ENCODE assay signal across 8 mouse cellular contexts in the genomic region with DNA sequence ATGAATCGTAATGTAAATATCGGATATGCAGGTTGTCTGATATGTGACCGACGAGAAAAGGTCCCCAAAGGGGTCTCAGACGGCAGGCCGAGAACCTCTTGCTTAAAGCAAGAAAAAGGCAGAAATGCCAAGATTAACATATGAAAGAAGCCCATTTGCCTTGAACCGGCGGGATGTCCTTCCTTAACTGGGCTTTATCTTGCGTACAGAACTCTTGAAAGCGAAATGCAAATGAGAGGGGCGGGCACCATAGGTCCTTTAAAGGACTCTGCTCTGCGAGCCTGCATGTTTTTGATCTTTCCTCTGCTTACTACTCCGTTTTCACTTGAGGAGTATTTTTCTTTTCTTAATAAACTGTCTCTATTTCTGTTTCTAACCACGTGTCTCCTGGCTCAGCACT. TPM values are rescaled to one million over a fixed set of nuclear protein-coding genes. Genes with fewer than 3 reads are reported as not detected.
DNase-seq lines count a peak whose midpoint lies in the region; ATAC-seq and TF ChIP-seq lines count a peak whose summit lies in the region.

No protein-coding gene starts in this region.

- intact Hi-C loops in left cerebral cortex, postnatal 10 days (cut with DNase I): no loop called here
- intact Hi-C loops in left cerebral cortex, postnatal 36 days (cut with DNase I): no loop called here

- no peak for DNase-seq in lung, postnatal 0 days (ENCODE audit: low spot score)
- DNase-seq in lung, postnatal 25 days (ENCODE audit: low spot score): no peak
- DNase-seq in forebrain, embryonic 11.5 days (ENCODE audit: low spot score): peak; percentile 61
- no peak for DNase-seq in cerebellum, postnatal 10 days
- DNase-seq in left cerebral cortex, postnatal 10 days (ENCODE audit: extremely low spot score in 1 of 2, low spot score in 2 of 2): no peak
- no peak for DNase-seq in left cerebral cortex, postnatal 36 days (ENCODE audit: low spot score in 2 of 2)

- peaks cover under 1% of the 10 kb centered on the region; the same call in 1 of the 2 replicates for H3K4me1 ChIP-seq in lung, postnatal 0 days (ENCODE audit: insufficient read depth, low read depth, low read length)
- peaks cover 2% of the 10 kb centered on the region; the same call in 1 of the 2 replicates for H3K4me1 ChIP-seq in forebrain, embryonic 11.5 days (replicated peaks; ENCODE audit: control insufficient read depth, insufficient read depth, low read length)
- 0 out of 2 replicates have a peak, but pooled peaks cover 2% of the 10 kb centered on the region for H3K4me1 ChIP-seq in limb, embryonic 15.5 days
- no peaks in the 10 kb centered on the region for H3K4me1 ChIP-seq in stomach, embryonic 15.5 days

- WGBS in lung, postnatal 0 days: 14% methylated on average over 14 of the region's 14 CpGs
- 3% methylated on average over 14 of the region's 14 CpGs for WGBS in forebrain, embryonic 11.5 days
- WGBS in limb, embryonic 15.5 days: 14% methylated on average over 14 of the region's 14 CpGs
- 13% methylated on average over 14 of the region's 14 CpGs for WGBS in stomach, embryonic 15.5 days

- H3K4me2 ChIP-seq in lung, postnatal 0 days (replicated peaks; ENCODE audit: low read depth, low read length): peak overlapping the region; percentile 35
- peak overlapping the region; percentile 31; the same call in 1 of the 2 replicates for H3K4me2 ChIP-seq in forebrain, embryonic 11.5 days (ENCODE audit: low read depth, low read length, severe bottlenecking)
- peak overlapping the region; percentile 30 for H3K4me2 ChIP-seq in limb, embryonic 15.5 days
- peak overlapping the region; percentile 43 for H3K4me2 ChIP-seq in stomach, embryonic 15.5 days

- no peaks in the 10 kb centered on the region for H3K27me3 ChIP-seq in lung, postnatal 0 days (replicated peaks; ENCODE audit: insufficient read depth, low read length)
- no peaks in the 10 kb centered on the region for H3K27me3 ChIP-seq in forebrain, embryonic 11.5 days (ENCODE audit: control insufficient read depth, insufficient read depth, low read length)
- no peaks in the 10 kb centered on the region for H3K27me3 ChIP-seq in limb, embryonic 15.5 days
- H3K27me3 ChIP-seq in stomach, embryonic 15.5 days (replicated peaks): no peaks in the 10 kb centered on the region

- no peaks in the 10 kb centered on the region for H3K9me3 ChIP-seq in lung, postnatal 0 days (ENCODE audit: low read length)
- no peaks in the 10 kb centered on the region for H3K9me3 ChIP-seq in forebrain, embryonic 11.5 days (ENCODE audit: control insufficient read depth, low read length)
- no peaks in the 10 kb centered on the region for H3K9me3 ChIP-seq in limb, embryonic 15.5 days
- no peaks in the 10 kb centered on the region for H3K9me3 ChIP-seq in stomach, embryonic 15.5 days

- peak overlapping the region; percentile 17; the same call in 1 of the 2 replicates for H3K4me3 ChIP-seq in lung, postnatal 0 days (ENCODE audit: low read depth, low read length)
- H3K4me3 ChIP-seq in forebrain, embryonic 11.5 days (ENCODE audit: low read depth, low read length): peak overlapping the region; percentile 16
- peak overlapping the region; percentile 15 for H3K4me3 ChIP-seq in limb, embryonic 15.5 days
- peak overlapping the region; percentile 27; the same call in 1 of the 2 replicates for H3K4me3 ChIP-seq in stomach, embryonic 15.5 days (replicated peaks)

- H3K9ac ChIP-seq in lung, postnatal 0 days (replicated peaks; ENCODE audit: low read depth): no peak overlapping the region
- no peak overlapping the region for H3K9ac ChIP-seq in forebrain, embryonic 11.5 days (ENCODE audit: low read length)
- no peak overlapping the region for H3K9ac ChIP-seq in limb, embryonic 15.5 days
- no peak overlapping the region for H3K9ac ChIP-seq in stomach, embryonic 15.5 days

- no peak for TF ChIP-seq CTCF in lung, postnatal 0 days (IDR thresholded peaks at IDR 0.05)

- H3K36me3 ChIP-seq in lung, postnatal 0 days (ENCODE audit: insufficient read depth, low read length): no peaks in the 10 kb centered on the region
- H3K36me3 ChIP-seq in forebrain, embryonic 11.5 days (ENCODE audit: control insufficient read depth, insufficient read depth, low read length): no peaks in the 10 kb centered on the region
- no peaks in the 10 kb centered on the region for H3K36me3 ChIP-seq in limb, embryonic 15.5 days
- no peaks in the 10 kb centered on the region for H3K36me3 ChIP-seq in stomach, embryonic 15.5 days

- ATAC-seq in lung, postnatal 0 days: no peak
- ATAC-seq in forebrain, embryonic 11.5 days (replicated peaks; ENCODE audit: low FRiP score): peak; percentile 55; the same call in 1 of the 2 replicates
- no peak for ATAC-seq in limb, embryonic 15.5 days (ENCODE audit: insufficient number of reproducible peaks, low FRiP score, low TSS enrichment, low read depth)
- no peak for ATAC-seq in stomach, embryonic 15.5 days (ENCODE audit: insufficient read depth, low FRiP score, low read depth)

- TF ChIP-seq EP300 in lung, postnatal 0 days (IDR thresholded peaks at IDR 0.05): no peak

- H3K27ac ChIP-seq in lung, postnatal 0 days (ENCODE audit: low read length): no peak overlapping the region
- peak overlapping the region; percentile 53; the same call in 1 of the 2 replicates for H3K27ac ChIP-seq in forebrain, embryonic 11.5 days (ENCODE audit: low read depth, low read length)
- no peak overlapping the region for H3K27ac ChIP-seq in limb, embryonic 15.5 days
- no peak overlapping the region for H3K27ac ChIP-seq in stomach, embryonic 15.5 days

RNA-seq across cellular contexts. Expression of a gene that starts 3.3 kb away (rescaled TPM):
- 0.06 and 0.07 TPM in 2 replicates for polyA plus RNA-seq in lung, postnatal 0 days (2015; fragmentation: Nextera tagmentation; extraction: Ambion mirVana)
- 0.48 and 0.59 TPM in 2 replicates for polyA plus RNA-seq in forebrain, embryonic 11.5 days (2014; fragmentation: Nextera tagmentation; extraction: Ambion mirVana)
- polyA plus RNA-seq in limb, embryonic 15.5 days (2015; fragmentation: Nextera tagmentation; extraction: Ambion mirVana): 0.61 and 0.67 TPM in 2 replicates
- 0.08 and 0.15 TPM in 2 replicates for polyA plus RNA-seq in stomach, embryonic 15.5 days (2015; fragmentation: Nextera tagmentation; extraction: Ambion mirVana)
- total RNA-seq in left cerebral cortex, postnatal 10 days (2021): under 1 TPM; 0.75 to 0.88 TPM
- 1 to 10 TPM in 1 of 2 experiments, under 1 TPM in 1; 0.93 to 1.5 TPM for total RNA-seq in left cerebral cortex, postnatal 36 days (2021)

RNA-seq across cellular contexts. Expression of a gene that starts 26.3 kb away (rescaled TPM):
- 0.14 and 0.21 TPM in 2 replicates for polyA plus RNA-seq in lung, postnatal 0 days (2015; fragmentation: Nextera tagmentation; extraction: Ambion mirVana)
- 0.17 and 0.19 TPM in 2 replicates for polyA plus RNA-seq in forebrain, embryonic 11.5 days (2014; fragmentation: Nextera tagmentation; extraction: Ambion mirVana)
- polyA plus RNA-seq in limb, embryonic 15.5 days (2015; fragmentation: Nextera tagmentation; extraction: Ambion mirVana): 0.18 and 0.22 TPM in 2 replicates
- 0.09 and 0.22 TPM in 2 replicates for polyA plus RNA-seq in stomach, embryonic 15.5 days (2015; fragmentation: Nextera tagmentation; extraction: Ambion mirVana)
- total RNA-seq in left cerebral cortex, postnatal 10 days (2021): not detected
- not detected for total RNA-seq in left cerebral cortex, postnatal 36 days (2021)

RNA-seq across cellular contexts. Expression of a gene that starts 38.9 kb away (rescaled TPM):
- polyA plus RNA-seq in lung, postnatal 0 days (2015; fragmentation: Nextera tagmentation; extraction: Ambion mirVana): 5.5 and 7.0 TPM in 2 replicates
- polyA plus RNA-seq in forebrain, embryonic 11.5 days (2014; fragmentation: Nextera tagmentation; extraction: Ambion mirVana): 2.0 and 4.9 TPM in 2 replicates
- 4.8 and 6.3 TPM in 2 replicates for polyA plus RNA-seq in limb, embryonic 15.5 days (2015; fragmentation: Nextera tagmentation; extraction: Ambion mirVana)
- 6.1 and 7.3 TPM in 2 replicates for polyA plus RNA-seq in stomach, embryonic 15.5 days (2015; fragmentation: Nextera tagmentation; extraction: Ambion mirVana)
- 100 to 1,000 TPM; 265 to 270 TPM for total RNA-seq in left cerebral cortex, postnatal 10 days (2021)
- total RNA-seq in left cerebral cortex, postnatal 36 days (2021): 100 to 1,000 TPM; 319 to 326 TPM

RNA-seq across cellular contexts. Expression of a gene that starts 41.7 kb away (rescaled TPM):
- 1.3 and 1.7 TPM in 2 replicates for polyA plus RNA-seq in lung, postnatal 0 days (2015; fragmentation: Nextera tagmentation; extraction: Ambion mirVana)
- 7.7 and 9.3 TPM in 2 replicates for polyA plus RNA-seq in forebrain, embryonic 11.5 days (2014; fragmentation: Nextera tagmentation; extraction: Ambion mirVana)
- 4.1 and 7.5 TPM in 2 replicates for polyA plus RNA-seq in limb, embryonic 15.5 days (2015; fragmentation: Nextera tagmentation; extraction: Ambion mirVana)
- 4.1 and 13.0 TPM in 2 replicates for polyA plus RNA-seq in stomach, embryonic 15.5 days (2015; fragmentation: Nextera tagmentation; extraction: Ambion mirVana)
- total RNA-seq in left cerebral cortex, postnatal 10 days (2021): 10 to 100 TPM; 27.0 to 28.3 TPM
- 1 to 10 TPM; 6.2 to 7.0 TPM for total RNA-seq in left cerebral cortex, postnatal 36 days (2021)

RNA-seq across cellular contexts. Expression of a gene that starts 43.2 kb away (rescaled TPM):
- 0.30 and 0.80 TPM in 2 replicates for polyA plus RNA-seq in lung, postnatal 0 days (2015; fragmentation: Nextera tagmentation; extraction: Ambion mirVana)
- 5.2 and 5.7 TPM in 2 replicates for polyA plus RNA-seq in forebrain, embryonic 11.5 days (2014; fragmentation: Nextera tagmentation; extraction: Ambion mirVana)
- polyA plus RNA-seq in limb, embryonic 15.5 days (2015; fragmentation: Nextera tagmentation; extraction: Ambion mirVana): 3.4 and 5.4 TPM in 2 replicates
- 6.5 and 7.3 TPM in 2 replicates for polyA plus RNA-seq in stomach, embryonic 15.5 days (2015; fragmentation: Nextera tagmentation; extraction: Ambion mirVana)
- total RNA-seq in left cerebral cortex, postnatal 10 days (2021): 10 to 100 TPM in 1 of 2 experiments, 1 to 10 TPM in 1; 9.7 to 10.4 TPM
- total RNA-seq in left cerebral cortex, postnatal 36 days (2021): 1 to 10 TPM; 3.6 to 4.6 TPM
